Mouse (Mus musculus) megakaryocyte progenitor cell, adult 5-6 weeks (primary cell): ENCODE results near the gene Rbm8a. TPM values are rescaled to one million over a fixed set of nuclear protein-coding genes. Genes with fewer than 3 reads are reported as not detected.
A peak's percentile ranks its signal among the peaks of the same experiment; 100 is the strongest.
"Not testable (repeated sequence)": the region's sequence is repeated elsewhere in the genome, so short reads cannot be mapped to it uniquely, and the experiment has no call there.

Experiments used
- ATAC-seq: replicated peaks from 2 replicates; pipeline ENCODE4 v1.8.0; 2016; ENCODE audit warnings: mild to moderate bottlenecking, moderate TSS enrichment, inconsistent platforms; ENCODE audit not compliant: poor library complexity
- total RNA-seq, 2 experiments: library from RNA; stranded (forward) in 1 of 2; stranded (reverse) in 1 of 2; fragments of 157-497, 149-512 nt in 1 of 2; fragments of 200-1000 nt in 1 of 2; gene quantifications; 2 replicates each; pipeline versions ENCODE4 v1.2.3 to v1.2.4; 2015 to 2017

Rbm8a gene
- total RNA-seq, 2 experiments from 2014 or later = 64.5 to 119 TPM

DNA sequence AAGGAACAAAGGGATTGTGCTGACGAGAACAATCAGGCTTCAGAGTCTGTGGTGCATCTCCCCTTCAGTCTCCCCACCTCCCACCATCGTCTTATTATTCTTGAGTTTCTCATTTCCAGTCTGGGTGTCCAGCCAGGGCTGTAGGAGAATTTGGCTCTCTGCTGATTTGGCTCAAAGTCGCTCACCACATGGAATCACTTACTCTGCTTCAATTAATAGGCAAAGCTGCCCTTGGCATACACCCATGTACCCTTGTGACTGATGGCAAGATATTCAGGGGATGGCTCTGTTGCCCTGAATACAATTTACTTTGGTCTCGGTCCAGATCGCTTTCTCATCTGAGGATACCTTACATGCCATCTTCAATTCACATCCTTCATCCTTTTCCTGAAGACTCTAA is 26.4 kb upstream of the Rbm8a start:
- ATAC-seq = no peak

DNA sequence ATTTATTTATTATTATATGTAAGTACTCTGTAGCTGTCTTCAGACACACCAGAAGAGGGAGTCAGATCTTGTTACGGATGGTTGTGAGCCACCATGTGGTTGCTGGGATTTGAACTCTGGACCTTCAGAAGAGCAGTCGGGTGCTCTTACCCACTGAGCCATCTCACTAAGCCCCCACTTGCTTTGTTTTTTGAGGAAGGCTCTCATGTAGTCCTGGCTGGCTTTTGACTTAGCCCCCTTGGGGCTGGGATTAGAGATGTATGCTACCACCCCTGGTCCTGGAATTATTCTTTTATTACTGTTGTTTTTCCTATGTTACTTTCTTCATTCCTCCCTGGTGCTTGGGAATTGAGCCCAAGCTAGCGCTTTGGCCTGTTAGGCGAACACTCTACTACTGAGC is 23.7 kb upstream of the Rbm8a start:
- not testable (repeated sequence) for ATAC-seq

- ATAC-seq = no peak
These were observed 23.1 kb upstream of the Rbm8a start for GRCm38 (mm10) chr3:96606618-96607017.

GRCm38 (mm10) chr3:96617941-96618340 is 11.8 kb upstream of the Rbm8a start:
- ATAC-seq = no peak

GRCm38 (mm10) chr3:96623201-96623600 is 6.5 kb upstream of the Rbm8a start:
- no peak for ATAC-seq

DNA sequence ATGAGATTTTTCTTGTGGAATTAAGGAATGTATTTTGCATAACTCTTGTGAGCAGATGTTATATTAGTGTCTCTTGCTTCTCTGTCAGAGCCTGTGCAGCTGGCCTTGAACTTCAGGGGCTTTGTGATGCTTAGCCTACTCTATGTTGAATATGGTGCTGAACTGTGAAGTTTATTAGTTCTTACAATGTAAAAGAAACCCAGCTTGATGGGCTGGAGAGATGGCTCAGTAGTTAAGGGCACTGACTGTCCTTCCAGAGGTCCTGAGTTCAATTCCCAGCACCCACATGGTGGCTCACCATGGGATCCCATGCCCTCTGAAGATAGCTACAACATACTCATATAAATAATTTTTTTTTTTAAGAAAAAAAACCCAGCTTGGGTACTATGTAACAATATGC is 2.3 kb downstream of the Rbm8a start:
- ATAC-seq = no peak

DNA sequence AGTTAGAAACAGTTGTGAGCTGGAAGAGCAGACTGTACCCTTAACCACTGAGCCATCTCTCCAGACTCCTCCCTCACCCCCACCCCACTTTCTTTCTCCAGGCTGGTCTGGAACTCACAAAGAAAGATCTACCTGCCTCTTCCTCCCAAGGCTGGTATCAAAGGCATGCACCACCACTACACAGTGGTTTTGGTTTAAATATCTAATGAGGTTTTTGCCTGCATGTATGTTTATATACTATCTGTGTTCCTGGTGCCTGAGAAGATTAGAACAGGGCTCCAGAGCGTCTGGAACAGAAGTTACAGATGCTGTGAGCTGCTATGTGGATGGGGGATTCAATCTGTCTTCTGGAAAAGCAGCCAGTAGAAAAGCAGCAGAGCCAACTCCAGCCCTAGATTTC is 4.3 kb downstream of the Rbm8a start:
- no peak for ATAC-seq

GRCm38 (mm10) chr3:96634928-96635879 is 5.5 kb downstream of the Rbm8a start, which contains the start of the genes Pex11b and Gm42957:
TSS of gene Pex11b (plus strand) at chr3:96635376.
TSS of gene Gm42957 (plus strand) at chr3:96635474.
- peak; percentile 86 for ATAC-seq

GRCm38 (mm10) chr3:96635906-96636305 is 6.2 kb downstream of the Rbm8a start:
- no peak for ATAC-seq

- no peak for ATAC-seq
These were observed 6.7 kb downstream of the Rbm8a start for GRCm38 (mm10) chr3:96636448-96636847.

GRCm38 (mm10) chr3:96639219-96639618 is 9.5 kb downstream of the Rbm8a start:
- peak; percentile 70 for ATAC-seq

DNA sequence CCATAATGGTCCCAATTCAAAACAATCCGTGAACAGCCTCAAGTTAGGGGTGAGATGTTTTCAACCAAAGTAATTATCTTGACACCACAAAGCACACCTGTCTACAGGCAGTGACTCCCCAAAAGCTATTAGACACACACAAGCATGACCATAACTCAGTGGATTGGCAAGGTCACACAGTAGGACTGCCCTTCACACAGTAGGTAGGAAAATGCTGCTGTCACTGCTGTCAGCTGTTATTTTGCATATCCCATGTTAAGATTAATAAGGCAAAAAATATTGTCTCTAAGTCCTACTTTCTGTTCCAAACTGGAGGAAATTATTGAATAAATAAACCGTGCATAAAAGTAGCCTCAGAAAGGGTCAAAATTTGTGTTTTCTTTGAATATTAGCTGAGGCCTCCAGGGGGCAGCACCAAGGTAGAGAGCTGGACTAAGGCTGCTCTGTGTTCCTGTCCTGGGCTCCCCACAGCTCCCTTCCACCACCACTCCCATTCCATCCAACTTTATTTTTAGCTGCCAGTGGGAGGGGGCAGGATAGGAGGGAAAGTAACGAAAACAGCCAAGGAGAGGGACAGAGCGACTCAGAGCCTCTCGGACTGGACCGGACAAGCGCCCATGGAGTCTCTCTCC is 15.4 kb downstream of the Rbm8a start, which contains the start of gene Itga10:
Gene Itga10 (plus strand): TSS at position 567 of the 632 bp plus-strand sequence.
- peak; percentile 71; the same call in 1 of the 2 replicates for ATAC-seq

DNA sequence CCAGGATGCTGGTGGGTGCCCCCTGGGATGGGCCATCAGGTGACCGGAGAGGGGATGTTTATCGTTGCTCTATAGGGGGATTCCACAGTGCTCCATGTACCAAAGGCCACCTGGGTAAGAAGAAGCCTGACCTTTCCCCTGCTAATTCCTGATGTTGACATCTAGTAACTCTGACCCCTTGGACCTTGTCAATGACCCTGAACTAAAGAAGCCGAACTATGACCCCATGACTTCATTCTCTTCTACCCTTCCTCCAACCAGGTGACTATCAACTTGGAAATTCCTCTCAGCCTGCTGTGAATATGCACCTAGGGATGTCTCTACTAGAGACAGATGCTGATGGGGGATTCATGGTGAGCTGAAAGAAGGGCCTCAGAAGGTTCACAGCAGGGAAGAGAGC is 17.6 kb downstream of the Rbm8a start:
- no peak for ATAC-seq

DNA sequence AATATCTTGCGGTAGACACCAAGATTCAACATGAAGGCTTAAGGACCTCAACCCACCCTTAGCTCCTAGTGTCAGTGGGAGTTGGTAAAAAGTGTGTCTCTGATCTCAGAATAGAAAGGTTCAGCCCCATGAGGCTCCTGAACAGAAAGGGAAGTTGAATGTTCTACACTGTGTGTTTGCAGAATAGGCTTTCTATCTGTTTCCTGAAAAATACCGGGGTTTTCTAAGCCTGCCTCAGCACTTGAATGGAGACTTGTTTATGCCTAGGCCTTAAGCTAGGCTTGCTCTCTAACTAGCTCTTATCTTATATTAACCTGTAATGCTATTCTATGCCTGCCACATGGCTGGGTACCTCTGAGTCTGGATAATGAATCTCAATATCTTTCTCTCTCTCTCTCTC is 31.2 kb downstream of the Rbm8a start:
- ATAC-seq = 0 out of 2 replicates have a peak, but pooled peaks have one; percentile 18

DNA sequence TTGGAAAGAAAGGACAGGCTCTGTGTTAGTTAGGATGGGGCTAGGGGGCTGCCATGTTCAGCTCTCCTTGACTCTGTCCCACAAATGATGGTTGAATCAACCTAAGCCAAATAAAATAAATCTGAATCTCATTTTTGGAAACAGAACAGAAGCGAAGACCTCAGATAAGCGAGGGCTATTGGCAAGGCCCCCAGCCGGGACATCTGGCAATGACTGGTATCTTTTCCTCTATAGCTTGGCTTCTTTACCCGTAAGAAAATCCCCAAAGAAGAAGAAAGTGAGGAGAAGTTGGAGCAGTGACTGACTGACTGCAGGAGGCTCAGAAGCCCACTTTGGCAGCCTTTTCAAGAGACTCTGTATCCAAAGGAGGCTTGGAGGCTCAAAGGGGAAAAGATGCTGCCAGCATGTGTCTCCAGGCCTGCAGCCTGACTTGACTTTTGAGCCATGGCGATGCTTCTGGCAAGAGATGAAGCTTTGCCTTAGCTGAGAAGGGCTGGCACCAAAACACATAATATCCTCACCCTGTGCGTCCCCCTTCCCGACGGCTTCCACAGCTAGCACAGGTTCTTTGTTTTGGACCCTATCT is 33.1 kb downstream of the Rbm8a start:
- ATAC-seq = no peak

GRCm38 (mm10) chr3:96663432-96664239 is 33.9 kb downstream of the Rbm8a start:
- peak; percentile 81 for ATAC-seq

- not testable (repeated sequence) for ATAC-seq
These were observed 36.1 kb downstream of the Rbm8a start for GRCm38 (mm10) chr3:96665732-96666363.

GRCm38 (mm10) chr3:96666916-96667315 is 37.2 kb downstream of the Rbm8a start:
- ATAC-seq = no peak

DNA sequence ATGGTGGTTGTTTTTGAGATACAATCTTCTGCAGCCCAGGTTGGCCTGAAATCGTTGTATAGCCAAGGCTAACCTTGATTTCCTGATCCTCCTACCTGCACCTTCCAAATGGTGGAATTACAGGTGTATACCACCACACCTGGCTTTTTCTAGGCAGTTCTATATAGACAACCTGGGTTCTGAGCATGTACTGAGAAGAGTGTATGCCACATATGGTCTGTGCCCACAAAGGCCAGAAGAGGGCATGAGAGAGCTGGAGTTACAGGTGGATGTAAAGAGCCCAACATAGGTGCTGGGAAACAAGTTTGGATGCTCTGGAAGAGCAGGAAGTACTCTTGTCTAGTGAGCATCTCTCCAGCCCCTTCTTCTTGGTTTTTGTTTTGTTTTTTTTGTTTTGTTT is 37.6 kb downstream of the Rbm8a start:
- peak; percentile 47; the same call in 1 of the 2 replicates for ATAC-seq

GRCm38 (mm10) chr3:96668424-96669067 is 38.8 kb downstream of the Rbm8a start:
- no peak for ATAC-seq
